Mouse (Mus musculus): ENCODE data around the gene Slc1a2. TPM values are rescaled to one million over a fixed set of nuclear protein-coding genes. Genes with fewer than 3 reads are reported as not detected.

Slc1a2 gene
- polyA plus RNA-seq, 1 experiment from 2014 or later, result 0.81 TPM

GRCm38 (mm10) chr2:102804109-102804508, 145.7 kb downstream of the Slc1a2 start:
- WGBS, result 26% methylated on average over 2 of the region's 2 CpGs
- no peak overlapping the region for H3K4me3 ChIP-seq
- H3K36me3 ChIP-seq, result no peaks in the 10 kb centered on the region
- no peaks in the 10 kb centered on the region for H3K4me1 ChIP-seq
- H3K9me3 ChIP-seq, result no peaks in the 10 kb centered on the region
- no peaks in the 10 kb centered on the region for H3K27me3 ChIP-seq
- H3K27ac ChIP-seq, result no peak overlapping the region
- H3K4me2 ChIP-seq, result no peak overlapping the region
- H3K9ac ChIP-seq, result no peak overlapping the region
- no peak for ATAC-seq (ENCODE audit: insufficient number of reproducible peaks, insufficient read depth, low FRiP score, low TSS enrichment, low read depth)

GRCm38 (mm10) chr2:102805283-102805682, 146.8 kb downstream of the Slc1a2 start:
- H3K27me3 ChIP-seq, result no peaks in the 10 kb centered on the region
- ATAC-seq (ENCODE audit: insufficient number of reproducible peaks, insufficient read depth, low FRiP score, low TSS enrichment, low read depth), result no peak
- H3K4me3 ChIP-seq, result no peak overlapping the region
- no peak overlapping the region for H3K9ac ChIP-seq
- H3K4me2 ChIP-seq, result no peak overlapping the region
- peaks cover 6% of the 10 kb centered on the region for H3K4me1 ChIP-seq
- no peaks in the 10 kb centered on the region for H3K36me3 ChIP-seq
- no peak overlapping the region for H3K27ac ChIP-seq
- H3K9me3 ChIP-seq, result no peaks in the 10 kb centered on the region
- WGBS, result 81% methylated on average over 6 of the region's 6 CpGs

- no peak overlapping the region for H3K4me2 ChIP-seq
- H3K4me3 ChIP-seq, result no peak overlapping the region
- 87% methylated on average over 4 of the region's 4 CpGs for WGBS
- no peak overlapping the region for H3K9ac ChIP-seq
- no peaks in the 10 kb centered on the region for H3K9me3 ChIP-seq
- H3K4me1 ChIP-seq, result peaks cover 10% of the 10 kb centered on the region
- ATAC-seq (ENCODE audit: insufficient number of reproducible peaks, insufficient read depth, low FRiP score, low TSS enrichment, low read depth), result no peak
- H3K27me3 ChIP-seq, result no peaks in the 10 kb centered on the region
- no peak overlapping the region for H3K27ac ChIP-seq
- no peaks in the 10 kb centered on the region for H3K36me3 ChIP-seq
Observed at GRCm38 (mm10) chr2:102805761-102806496, 147.5 kb downstream of the Slc1a2 start.

GRCm38 (mm10) chr2:102807633-102808032, 149.2 kb downstream of the Slc1a2 start:
- H3K9ac ChIP-seq, result no peak overlapping the region
- ATAC-seq (ENCODE audit: insufficient number of reproducible peaks, insufficient read depth, low FRiP score, low TSS enrichment, low read depth), result 0 out of 2 replicates have a peak, but pooled peaks have one; percentile 59
- H3K4me3 ChIP-seq, result no peak overlapping the region
- peak overlapping the region; percentile 45; the same call in 1 of the 2 replicates for H3K27ac ChIP-seq
- WGBS, result 18% methylated on average over 3 of the region's 3 CpGs
- no peak overlapping the region for H3K4me2 ChIP-seq
- no peaks in the 10 kb centered on the region for H3K27me3 ChIP-seq
- H3K9me3 ChIP-seq, result no peaks in the 10 kb centered on the region
- H3K4me1 ChIP-seq, result peaks cover 10% of the 10 kb centered on the region
- H3K36me3 ChIP-seq, result no peaks in the 10 kb centered on the region

- no peaks in the 10 kb centered on the region for H3K9me3 ChIP-seq
- H3K9ac ChIP-seq, result no peak overlapping the region
- no peaks in the 10 kb centered on the region for H3K36me3 ChIP-seq
- H3K27ac ChIP-seq, result peak overlapping the region; percentile 57; the same call in 1 of the 2 replicates
- no peaks in the 10 kb centered on the region for H3K27me3 ChIP-seq
- peaks cover 10% of the 10 kb centered on the region for H3K4me1 ChIP-seq
- 70% methylated on average over 1 of the region's 1 CpGs for WGBS
- H3K4me2 ChIP-seq, result no peak overlapping the region
- H3K4me3 ChIP-seq, result no peak overlapping the region
- ATAC-seq (ENCODE audit: insufficient number of reproducible peaks, insufficient read depth, low FRiP score, low TSS enrichment, low read depth), result no peak
Observed at GRCm38 (mm10) chr2:102809436-102809835, 151.0 kb downstream of the Slc1a2 start.

GRCm38 (mm10) chr2:102812756-102813155, 154.3 kb downstream of the Slc1a2 start:
- no peak overlapping the region for H3K27ac ChIP-seq
- no peak overlapping the region for H3K4me3 ChIP-seq
- H3K9ac ChIP-seq, result no peak overlapping the region
- peaks cover 10% of the 10 kb centered on the region for H3K4me1 ChIP-seq
- ATAC-seq (ENCODE audit: insufficient number of reproducible peaks, insufficient read depth, low FRiP score, low TSS enrichment, low read depth), result no peak
- H3K27me3 ChIP-seq, result no peaks in the 10 kb centered on the region
- no peak overlapping the region for H3K4me2 ChIP-seq
- 72% methylated on average over 4 of the region's 4 CpGs for whole genome bisulfite sequencing
- H3K36me3 ChIP-seq, result no peaks in the 10 kb centered on the region
- H3K9me3 ChIP-seq, result no peaks in the 10 kb centered on the region

- H3K27ac ChIP-seq, result no peak overlapping the region
- WGBS, result 70% methylated on average over 6 of the region's 6 CpGs
- no peak for ATAC-seq (ENCODE audit: insufficient number of reproducible peaks, insufficient read depth, low FRiP score, low TSS enrichment, low read depth)
Observed at GRCm38 (mm10) chr2:102815289-102815809, 156.9 kb downstream of the Slc1a2 start.

GRCm38 (mm10) chr2:102820225-102820711, 161.8 kb downstream of the Slc1a2 start:
- no peak for ATAC-seq (ENCODE audit: insufficient number of reproducible peaks, insufficient read depth, low FRiP score, low TSS enrichment, low read depth)
- 24% methylated on average over 5 of the region's 5 CpGs for WGBS

More at GRCm38 (mm10) chr2:102815289-102815809, 156.9 kb downstream of the Slc1a2 start:
- Histone ChIP-seq H3K9me3 (no peaks in the 10 kb centered on the region), H3K4me2 (no peak overlapping the region), H3K27me3 (no peaks in the 10 kb centered on the region), H3K4me1 (peaks cover 10% of the 10 kb centered on the region), H3K4me3 (no peak overlapping the region), H3K36me3 (no peaks in the 10 kb centered on the region), H3K9ac (no peak overlapping the region)

GRCm38 (mm10) chr2:102820790-102821189, 162.3 kb downstream of the Slc1a2 start:
- 67% methylated on average over 8 of the region's 8 CpGs for WGBS

More at GRCm38 (mm10) chr2:102820225-102820711, 161.8 kb downstream of the Slc1a2 start:
- Histone ChIP-seq H3K27ac (peak overlapping the region; percentile 35; the same call in 1 of the 2 replicates), H3K9ac (no peak overlapping the region), H3K4me2 (no peak overlapping the region), H3K9me3 (no peaks in the 10 kb centered on the region), H3K4me3 (no peak overlapping the region), H3K4me1 (peaks cover 21% of the 10 kb centered on the region), H3K27me3 (no peaks in the 10 kb centered on the region), H3K36me3 (peaks cover 3% of the 10 kb centered on the region; the same call in 1 of the 2 replicates)

GRCm38 (mm10) chr2:102822036-102822435, 163.6 kb downstream of the Slc1a2 start:
- Histone ChIP-seq H3K9me3 (no peaks in the 10 kb centered on the region), H3K9ac (no peak overlapping the region), H3K4me2 (no peak overlapping the region), H3K4me1 (peaks cover 21% of the 10 kb centered on the region), H3K4me3 (no peak overlapping the region), H3K27me3 (no peaks in the 10 kb centered on the region), H3K27ac (no peak overlapping the region), H3K36me3 (peaks cover 7% of the 10 kb centered on the region)
- no peak for ATAC-seq (ENCODE audit: insufficient number of reproducible peaks, insufficient read depth, low FRiP score, low TSS enrichment, low read depth)
- WGBS, result 70% methylated on average over 6 of the region's 6 CpGs

More at GRCm38 (mm10) chr2:102820790-102821189, 162.3 kb downstream of the Slc1a2 start:
- H3K27me3 ChIP-seq, result no peaks in the 10 kb centered on the region
- no peak overlapping the region for H3K4me3 ChIP-seq
- H3K9me3 ChIP-seq, result no peaks in the 10 kb centered on the region
- H3K4me1 ChIP-seq, result peaks cover 21% of the 10 kb centered on the region
- H3K36me3 ChIP-seq, result peaks cover 3% of the 10 kb centered on the region; the same call in 1 of the 2 replicates
- H3K9ac ChIP-seq, result no peak overlapping the region
- H3K4me2 ChIP-seq, result no peak overlapping the region
- no peak for ATAC-seq (ENCODE audit: insufficient number of reproducible peaks, insufficient read depth, low FRiP score, low TSS enrichment, low read depth)
- H3K27ac ChIP-seq, result peak overlapping the region; percentile 35; the same call in 1 of the 2 replicates

- 86% methylated on average over 9 of the region's 9 CpGs for WGBS
- ATAC-seq (ENCODE audit: insufficient number of reproducible peaks, insufficient read depth, low FRiP score, low TSS enrichment, low read depth), result no peak
- H3K9ac ChIP-seq, result no peak overlapping the region
- peaks cover 7% of the 10 kb centered on the region; the same call in 1 of the 2 replicates for H3K4me1 ChIP-seq
- no peak overlapping the region for H3K4me3 ChIP-seq
- H3K27ac ChIP-seq, result no peak overlapping the region
- H3K27me3 ChIP-seq, result no peaks in the 10 kb centered on the region
- no peaks in the 10 kb centered on the region for H3K9me3 ChIP-seq
- H3K4me2 ChIP-seq, result no peak overlapping the region
- peaks cover 7% of the 10 kb centered on the region for H3K36me3 ChIP-seq
Observed at GRCm38 (mm10) chr2:102825961-102826633, 167.6 kb downstream of the Slc1a2 start.

All from embryonic facial prominence, embryonic 13.5 days (tissue).